Mouse (Mus musculus): ENCODE measurements around the gene Chil3. TPM values are rescaled to one million over a fixed set of nuclear protein-coding genes. Genes with fewer than 3 reads are reported as not detected.

Chil3 gene
- polyA plus RNA-seq, 1 experiment from 2014 or later = 0.15 TPM

DNA sequence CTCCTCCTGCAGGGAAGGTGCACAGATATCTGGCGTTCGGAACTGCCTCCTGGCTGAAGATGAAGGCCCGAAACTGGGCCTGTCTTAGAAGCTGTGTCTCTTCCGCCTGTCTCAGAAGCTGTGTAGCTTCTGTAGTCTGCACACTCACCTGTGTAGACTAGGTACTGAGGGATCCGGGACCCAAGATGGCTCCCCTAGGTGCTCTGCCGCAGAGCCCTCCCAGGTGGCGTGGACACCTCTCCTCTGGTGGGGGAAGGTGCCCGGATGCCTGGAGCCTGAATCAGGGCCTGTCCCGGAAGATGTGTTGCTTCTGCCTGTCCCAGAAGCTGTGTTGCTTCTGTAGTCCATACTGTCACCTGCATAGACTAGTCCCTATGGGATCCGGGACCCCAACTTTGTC is 23.3 kb downstream of the Chil3 start:
- H3K27me3 ChIP-seq = no peaks in the 10 kb centered on the region
- H3K9me3 ChIP-seq = peaks cover 8% of the 10 kb centered on the region
- no peak overlapping the region for H3K4me3 ChIP-seq
- H3K4me1 ChIP-seq = no peaks in the 10 kb centered on the region
- H3K27ac ChIP-seq = no peak overlapping the region
- no peaks in the 10 kb centered on the region for H3K36me3 ChIP-seq
- 87% methylated on average over 10 of the region's 10 CpGs for WGBS
- no peak overlapping the region for H3K9ac ChIP-seq
- ATAC-seq (ENCODE audit: insufficient number of reproducible peaks, low FRiP score, low TSS enrichment, low read depth) = no peak
- no peak overlapping the region for H3K4me2 ChIP-seq

DNA sequence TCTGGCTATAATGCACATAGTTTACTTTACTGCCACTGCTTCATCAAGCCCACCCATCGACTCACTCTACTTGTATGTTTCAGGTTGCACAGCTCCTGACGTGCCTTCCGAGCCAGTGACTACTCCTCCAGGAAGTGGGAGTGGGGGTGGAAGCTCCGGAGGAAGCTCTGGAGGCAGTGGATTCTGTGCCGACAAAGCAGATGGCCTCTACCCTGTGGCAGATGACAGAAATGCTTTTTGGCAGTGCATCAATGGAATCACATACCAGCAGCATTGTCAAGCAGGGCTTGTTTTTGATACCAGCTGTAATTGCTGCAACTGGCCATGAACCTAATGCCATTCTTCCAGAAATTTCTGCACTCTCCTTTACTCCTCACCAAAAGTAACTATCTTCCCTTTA is 35.7 kb downstream of the Chil3 start:
- no peak for ATAC-seq (ENCODE audit: insufficient number of reproducible peaks, low FRiP score, low TSS enrichment, low read depth)
- no peak overlapping the region for H3K27ac ChIP-seq
- no peaks in the 10 kb centered on the region for H3K27me3 ChIP-seq
- WGBS = 77% methylated on average over 5 of the region's 5 CpGs
- H3K4me3 ChIP-seq = no peak overlapping the region
- no peaks in the 10 kb centered on the region; the same call in 1 of the 2 replicates for H3K9me3 ChIP-seq
- H3K4me1 ChIP-seq = no peaks in the 10 kb centered on the region
- no peaks in the 10 kb centered on the region for H3K36me3 ChIP-seq
- H3K9ac ChIP-seq = no peak overlapping the region
- no peak overlapping the region for H3K4me2 ChIP-seq

GRCm38 (mm10) chr3:106128807-106129493 is 38.4 kb downstream of the Chil3 start:
- H3K36me3 ChIP-seq = no peaks in the 10 kb centered on the region
- no peak overlapping the region for H3K9ac ChIP-seq
- H3K4me2 ChIP-seq = no peak overlapping the region
- H3K27ac ChIP-seq = no peak overlapping the region
- ATAC-seq (ENCODE audit: insufficient number of reproducible peaks, low FRiP score, low TSS enrichment, low read depth) = 0 out of 2 replicates have a peak, but pooled peaks have one; percentile 58
- no peaks in the 10 kb centered on the region; the same call in 1 of the 2 replicates for H3K9me3 ChIP-seq
- no peaks in the 10 kb centered on the region for H3K27me3 ChIP-seq
- H3K4me3 ChIP-seq = no peak overlapping the region
- 72% methylated on average over 4 of the region's 4 CpGs for WGBS
- H3K4me1 ChIP-seq = no peaks in the 10 kb centered on the region

- Histone ChIP-seq H3K4me2 (no peak overlapping the region), H3K36me3 (no peaks in the 10 kb centered on the region), H3K27me3 (no peaks in the 10 kb centered on the region), H3K4me1 (no peaks in the 10 kb centered on the region), H3K27ac (no peak overlapping the region), H3K9me3 (no peaks in the 10 kb centered on the region; the same call in 1 of the 2 replicates), H3K4me3 (no peak overlapping the region), H3K9ac (no peak overlapping the region)
- no peak for ATAC-seq (ENCODE audit: insufficient number of reproducible peaks, low FRiP score, low TSS enrichment, low read depth)
These were observed 40.4 kb downstream of the Chil3 start for GRCm38 (mm10) chr3:106126999-106127398.

DNA sequence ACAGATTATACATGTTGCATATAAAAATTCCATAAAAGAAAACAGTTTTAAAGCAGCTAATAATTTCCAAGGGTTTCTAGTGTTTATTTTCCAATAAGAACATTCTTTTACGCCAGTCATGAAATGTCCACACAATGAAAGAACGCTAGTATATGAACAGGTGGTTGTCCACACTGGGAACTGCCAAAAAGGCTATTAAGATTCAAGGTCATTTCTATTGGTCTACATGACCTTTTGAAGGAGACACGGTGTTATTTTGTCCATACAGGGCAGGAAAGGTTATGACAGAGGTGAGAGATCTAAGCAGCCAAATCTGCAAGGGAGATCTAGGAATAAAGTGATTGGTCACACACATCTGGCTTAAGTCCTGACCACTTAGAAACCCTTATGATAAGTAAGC is 54.4 kb downstream of the Chil3 start, which contains the start of gene Chia1:
TSS of gene Chia1 (plus strand) at position 301 of the 400 bp plus-strand sequence.
- Histone ChIP-seq H3K27me3 (no peaks in the 10 kb centered on the region), H3K4me1 (no peaks in the 10 kb centered on the region), H3K4me2 (no peak within 1 kb of the TSS), H3K9me3 (no peaks in the 10 kb centered on the region), H3K9ac (no peak within 1 kb of the TSS), H3K27ac (no peak within 1 kb of the TSS), H3K36me3 (no peaks in the 10 kb centered on the region), H3K4me3 (no peak within 1 kb of the TSS)
- ATAC-seq (ENCODE audit: insufficient number of reproducible peaks, low FRiP score, low TSS enrichment, low read depth) = no peak
- 75% methylated on average over 3 of the region's 3 CpGs for WGBS

Other genes with a start within 250 kb of the Chil3 start
- gene I830077J02Rik, start 234.9 kb downstream of the Chil3 start, polyA plus RNA-seq (2015; fragmentation: Nextera tagmentation; extraction: Ambion mirVana) = 0.32 and 0.51 TPM in 2 replicates
- 104 and 105 TPM in 2 replicates for gene Wdr77, start 208.2 kb downstream of the Chil3 start, polyA plus RNA-seq (2015; fragmentation: Nextera tagmentation; extraction: Ambion mirVana)
- gene Atp5f1, start 207.5 kb downstream of the Chil3 start, polyA plus RNA-seq (2015; fragmentation: Nextera tagmentation; extraction: Ambion mirVana) = 391 and 421 TPM in 2 replicates
- gene Ovgp1, start 193.9 kb downstream of the Chil3 start, polyA plus RNA-seq (2015; fragmentation: Nextera tagmentation; extraction: Ambion mirVana) = 0.96 and 1.3 TPM in 2 replicates
- gene Pifo, start 152.9 kb downstream of the Chil3 start, polyA plus RNA-seq (2015; fragmentation: Nextera tagmentation; extraction: Ambion mirVana) = not detected in 2 replicates
- 0.21 and 0.23 TPM in 2 replicates for gene Chil5, start 134.8 kb downstream of the Chil3 start, polyA plus RNA-seq (2015; fragmentation: Nextera tagmentation; extraction: Ambion mirVana)
- gene Chia1, start 54.3 kb downstream of the Chil3 start, polyA plus RNA-seq (2015; fragmentation: Nextera tagmentation; extraction: Ambion mirVana) = not detected in 2 replicates
- gene Chil4, start 51.9 kb upstream of the Chil3 start, polyA plus RNA-seq (2015; fragmentation: Nextera tagmentation; extraction: Ambion mirVana) = not detected in 2 replicates
- gene Chil6, start 238.6 kb upstream of the Chil3 start, polyA plus RNA-seq (2015; fragmentation: Nextera tagmentation; extraction: Ambion mirVana) = not detected in 2 replicates

Measured in limb, embryonic 15.5 days (tissue).